Mouse (Mus musculus) frontal cortex, adult (tissue): ENCODE data around the gene Irf3.
A peak's percentile ranks its signal among the peaks of the same experiment; 100 is the strongest.

ENCODE experiments used
- ATAC-seq: cut with Nextera tagmentation; 2 replicates; pipeline ENCODE4 v1.9.2; 2017; ENCODE audit warnings: mild to moderate bottlenecking, moderate library complexity, mixed read lengths; ENCODE audit not compliant: low TSS enrichment

Gene Irf3

DNA sequence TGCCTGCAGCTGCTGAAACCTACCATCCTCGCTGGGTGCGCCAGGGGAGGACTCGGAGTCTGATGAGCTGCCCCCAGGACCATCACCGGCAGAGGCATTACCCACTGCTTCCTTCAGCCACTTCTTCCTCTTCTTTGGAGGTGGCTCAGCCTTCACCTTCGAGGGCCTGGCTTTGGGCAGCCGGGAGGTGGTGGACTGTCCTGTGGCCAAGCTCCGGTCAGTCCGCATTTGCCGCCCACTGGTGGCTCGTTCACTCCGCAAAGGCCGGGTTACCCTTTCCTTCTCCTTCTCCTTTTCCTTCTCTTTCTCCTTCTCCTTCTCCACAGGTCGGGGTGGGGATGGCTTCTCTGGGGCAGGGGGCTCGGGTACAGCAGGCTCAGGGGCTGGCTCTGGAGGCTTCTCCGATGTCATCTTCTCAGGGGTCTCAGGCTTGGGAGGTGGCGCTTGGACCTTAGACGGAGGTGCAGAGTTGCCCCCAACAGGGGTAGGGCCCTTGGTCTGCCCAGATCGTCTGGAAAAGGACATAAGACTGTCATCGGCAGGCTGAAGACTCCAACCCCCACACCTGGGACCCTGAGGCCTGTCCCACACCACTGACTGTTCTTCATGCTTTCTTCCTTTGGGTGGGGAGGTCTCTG lies 36.4 kb downstream of the Irf3 start:
- no peak for ATAC-seq

DNA sequence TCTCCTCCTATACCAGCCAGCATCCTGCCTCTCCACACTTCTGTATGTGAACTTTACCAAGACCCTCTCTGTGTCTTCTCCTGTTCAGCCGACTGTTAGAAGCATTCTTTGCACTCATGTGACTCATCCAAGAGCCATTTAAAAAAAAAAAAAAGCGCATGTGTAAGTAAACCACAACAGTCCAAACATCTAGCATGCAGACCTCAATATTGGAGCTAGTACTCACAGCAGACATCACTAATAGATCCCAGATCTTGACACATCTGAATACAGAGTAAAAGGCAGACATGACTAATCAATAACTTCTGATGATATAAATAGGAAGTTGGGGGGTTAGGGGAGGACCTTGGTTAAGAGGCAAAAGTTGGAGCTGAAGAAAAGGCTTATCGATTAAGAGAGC lies 38.2 kb downstream of the Irf3 start:
- no peak for ATAC-seq

DNA sequence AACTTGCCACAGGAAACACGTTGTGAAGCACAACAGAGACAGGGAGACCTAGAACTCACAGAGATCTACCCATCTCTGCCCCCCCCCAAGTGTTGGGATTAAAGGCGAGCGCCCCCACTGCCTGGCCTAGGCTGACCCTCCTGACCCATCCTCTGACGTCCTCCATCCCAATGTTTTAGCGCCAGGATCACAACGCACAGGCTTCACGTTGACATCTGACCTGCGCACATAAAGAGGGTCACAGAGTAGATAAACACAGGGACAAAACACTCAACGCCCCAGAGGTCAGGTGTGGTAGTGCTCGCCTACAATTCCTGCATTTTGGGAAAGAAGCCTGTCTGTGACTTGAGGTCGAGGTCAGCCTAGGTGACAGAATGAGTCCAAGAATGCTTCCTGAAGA lies 39.3 kb downstream of the Irf3 start:
- ATAC-seq, result no peak

DNA sequence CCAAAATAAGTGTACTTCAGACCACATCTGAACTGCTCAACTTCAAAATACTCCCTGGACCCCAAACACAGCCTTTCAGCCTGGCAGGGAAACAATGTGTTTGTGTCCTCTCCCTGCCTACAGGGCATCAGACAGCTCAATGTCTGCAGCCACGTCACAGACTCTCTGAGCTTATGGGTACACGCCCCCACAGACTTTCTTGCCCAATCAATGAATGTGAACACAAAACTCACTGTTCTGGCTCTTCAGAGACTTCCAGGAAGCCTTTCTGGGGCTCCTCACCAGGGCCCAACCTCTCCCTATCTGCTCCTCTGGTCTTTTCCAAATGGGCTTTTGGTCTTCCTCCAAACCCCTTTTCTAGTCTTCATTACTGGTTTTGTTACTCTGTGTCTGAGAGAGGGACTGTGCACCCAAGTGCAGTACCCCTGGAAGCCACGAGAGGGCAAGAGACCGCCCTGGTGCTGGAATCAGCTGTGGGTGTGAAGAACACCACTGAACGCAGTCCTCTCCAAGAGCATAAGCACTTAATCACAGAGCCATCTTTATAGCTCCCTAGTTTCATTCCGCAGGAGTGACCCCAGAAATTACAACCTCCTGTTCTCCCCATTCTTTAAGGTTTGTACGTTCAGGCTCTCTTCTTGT lies 40.4 kb downstream of the Irf3 start:
- no peak for ATAC-seq

DNA sequence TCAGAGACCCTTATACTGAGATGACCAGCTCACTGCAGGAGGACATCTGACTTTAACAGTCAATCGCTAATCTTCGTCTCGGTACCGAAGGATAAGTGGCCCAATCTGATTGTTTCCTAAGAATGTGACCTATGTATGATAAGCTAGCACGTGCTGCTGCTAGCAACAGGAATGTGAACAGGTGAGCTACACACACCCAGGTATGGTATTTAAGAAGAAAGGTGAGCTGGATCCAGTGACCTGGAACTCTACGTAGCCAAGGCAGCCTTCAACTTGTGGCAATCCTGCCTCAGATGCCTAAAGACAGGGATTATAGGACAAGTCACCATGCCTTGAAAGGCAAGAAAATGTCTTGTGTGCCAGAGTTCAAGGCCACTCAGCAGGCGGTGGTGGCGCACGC lies 41.0 kb downstream of the Irf3 start:
- ATAC-seq, result no peak

DNA sequence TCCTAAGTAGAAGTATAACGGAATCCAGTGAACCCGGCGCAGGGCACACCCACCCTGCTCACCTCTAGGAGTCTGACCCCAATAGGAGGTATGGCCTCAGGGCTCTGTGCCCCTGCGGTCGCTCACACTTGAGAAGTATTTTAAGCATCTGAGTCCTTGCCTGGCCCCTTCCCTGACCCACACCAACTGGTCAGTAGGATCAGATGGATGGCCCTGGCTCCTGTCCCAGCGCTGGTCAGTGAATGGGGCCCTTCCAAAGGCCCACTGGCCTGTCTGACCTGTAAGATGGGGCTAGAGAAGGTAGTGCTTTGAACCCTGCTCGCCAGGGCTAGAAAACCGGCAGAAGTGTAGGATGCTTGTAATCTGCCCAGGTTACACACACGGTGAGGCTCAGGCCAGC lies 43.4 kb downstream of the Irf3 start:
- ATAC-seq, result no peak

DNA sequence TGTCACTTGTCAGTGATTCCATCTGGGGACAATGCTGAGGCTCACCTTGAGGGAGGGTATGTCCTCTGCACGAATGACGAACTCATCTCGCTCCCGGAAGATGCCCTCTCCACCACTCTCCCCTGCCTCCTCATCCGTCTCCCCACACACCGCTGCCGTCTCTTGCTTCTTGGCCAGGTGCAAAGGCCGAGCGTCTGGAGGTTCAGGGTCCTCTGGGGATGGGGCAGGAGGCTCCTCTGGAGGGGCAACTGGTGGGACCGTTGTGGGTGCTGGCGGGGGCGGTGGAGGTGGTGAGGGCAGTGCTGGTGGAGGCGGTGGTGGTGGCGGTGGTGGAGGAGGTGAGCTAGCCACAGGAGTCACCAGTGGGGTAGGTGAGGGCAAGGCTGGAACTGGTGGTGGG lies 45.9 kb downstream of the Irf3 start:
- no peak for ATAC-seq

DNA sequence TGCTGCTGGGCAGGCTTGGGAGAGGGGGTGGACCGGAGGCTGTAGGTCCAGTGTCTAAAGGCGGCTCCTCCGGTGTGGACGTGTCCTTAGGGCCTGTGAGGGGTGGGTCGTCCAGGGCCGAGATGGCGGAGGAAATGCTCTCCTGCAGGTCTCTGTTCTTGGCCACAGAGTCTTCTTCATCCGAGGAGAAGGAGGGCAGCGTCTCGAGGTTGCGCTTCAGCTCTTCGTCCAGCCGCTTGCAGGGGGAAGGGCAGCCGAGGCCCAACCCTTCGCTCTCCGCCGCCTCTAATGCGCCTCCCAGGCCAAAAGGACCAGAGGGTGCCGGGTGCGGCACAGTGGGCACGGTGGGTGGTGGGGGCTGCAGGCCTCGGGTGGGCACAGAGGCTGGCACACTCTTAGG lies 48.3 kb downstream of the Irf3 start:
- no peak for ATAC-seq

DNA sequence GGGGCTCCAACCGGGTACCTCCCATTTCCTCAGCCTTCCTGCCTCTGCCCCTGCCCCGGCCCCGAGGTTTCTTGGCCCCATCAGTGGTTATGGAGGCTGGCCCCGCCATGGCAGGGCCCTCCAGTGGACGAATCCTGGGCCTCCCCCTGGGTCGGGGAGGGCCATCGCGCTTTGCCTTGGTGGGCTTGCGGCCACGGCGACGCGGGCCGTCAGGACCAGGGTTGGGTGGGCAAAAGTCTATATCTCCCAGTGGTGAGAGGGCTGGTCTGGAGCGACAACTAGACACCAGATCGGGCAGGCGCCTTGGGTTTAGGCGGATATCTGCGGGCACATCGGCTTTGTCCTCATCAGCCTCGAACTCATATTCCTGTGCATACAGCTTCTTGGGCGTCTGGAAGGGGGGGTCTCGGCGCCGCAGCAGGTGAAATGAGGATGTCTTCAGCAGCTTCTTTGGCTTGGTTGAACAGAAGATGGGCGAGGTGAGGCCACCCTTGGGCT lies 49.5 kb downstream of the Irf3 start:
- no peak for ATAC-seq

DNA sequence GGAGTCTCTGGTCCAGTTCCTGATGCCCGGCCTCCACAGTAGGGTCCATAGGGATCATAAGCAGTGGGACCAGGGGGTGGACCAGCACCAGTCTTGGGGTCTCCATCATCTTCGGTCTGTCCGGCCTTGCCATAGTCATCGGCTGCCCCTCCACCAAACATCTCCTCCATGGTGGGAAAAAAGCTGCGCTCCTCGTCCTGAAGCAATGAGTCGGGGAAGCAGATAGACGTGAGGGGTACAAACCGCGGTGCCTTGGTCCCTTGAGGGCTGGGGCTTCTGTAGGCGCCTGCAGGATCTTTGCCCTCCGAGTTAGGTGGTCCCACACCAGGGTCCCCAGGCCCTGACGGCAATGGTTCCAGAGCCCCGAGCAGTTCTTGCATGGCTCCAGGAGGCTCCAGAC lies 50.0 kb downstream of the Irf3 start:
- no peak for ATAC-seq

DNA sequence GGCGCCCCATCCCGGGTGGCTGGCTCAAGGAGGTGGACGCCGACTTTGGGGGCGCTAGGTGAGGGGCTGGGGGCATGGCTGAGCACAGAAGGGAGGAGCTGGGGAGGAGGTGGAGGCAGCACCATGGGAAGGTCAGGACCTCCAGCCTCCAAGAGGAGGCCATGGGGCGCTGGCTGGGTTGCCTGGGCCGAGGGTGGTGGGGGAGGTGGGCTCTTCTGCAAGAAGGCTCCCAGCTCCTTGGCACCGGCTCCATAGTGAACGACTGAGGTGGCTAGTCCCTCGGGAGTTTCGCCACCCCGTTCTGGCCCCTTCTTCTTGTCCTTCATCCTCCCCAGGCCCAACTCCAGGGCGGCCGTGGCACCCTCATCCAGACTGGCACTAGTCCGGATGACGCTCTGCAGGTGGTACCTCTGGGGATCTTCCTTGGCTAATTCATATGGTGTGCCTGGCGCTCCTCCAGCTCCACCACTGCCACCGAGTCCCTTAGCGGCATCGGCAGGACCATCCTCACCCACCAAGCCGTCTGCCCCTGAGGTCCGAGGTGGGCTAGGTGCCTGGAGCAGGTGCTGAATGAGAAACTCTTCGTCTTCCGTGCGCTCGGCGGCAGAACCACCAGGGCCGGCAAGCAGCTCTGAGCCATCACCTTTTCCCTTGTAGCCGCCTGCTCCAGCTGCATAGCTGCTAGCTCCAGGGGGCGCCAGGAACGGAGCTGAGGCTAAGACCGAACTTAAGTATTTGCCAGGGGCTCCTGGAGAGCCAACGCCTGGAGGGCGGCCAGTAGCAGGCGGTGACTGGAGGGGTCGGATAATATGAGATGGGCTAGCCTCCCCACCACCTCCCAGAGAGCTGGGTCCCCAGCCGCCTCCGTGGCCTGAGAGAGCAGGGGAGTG lies 50.8 kb downstream of the Irf3 start:
- ATAC-seq, result no peak

DNA sequence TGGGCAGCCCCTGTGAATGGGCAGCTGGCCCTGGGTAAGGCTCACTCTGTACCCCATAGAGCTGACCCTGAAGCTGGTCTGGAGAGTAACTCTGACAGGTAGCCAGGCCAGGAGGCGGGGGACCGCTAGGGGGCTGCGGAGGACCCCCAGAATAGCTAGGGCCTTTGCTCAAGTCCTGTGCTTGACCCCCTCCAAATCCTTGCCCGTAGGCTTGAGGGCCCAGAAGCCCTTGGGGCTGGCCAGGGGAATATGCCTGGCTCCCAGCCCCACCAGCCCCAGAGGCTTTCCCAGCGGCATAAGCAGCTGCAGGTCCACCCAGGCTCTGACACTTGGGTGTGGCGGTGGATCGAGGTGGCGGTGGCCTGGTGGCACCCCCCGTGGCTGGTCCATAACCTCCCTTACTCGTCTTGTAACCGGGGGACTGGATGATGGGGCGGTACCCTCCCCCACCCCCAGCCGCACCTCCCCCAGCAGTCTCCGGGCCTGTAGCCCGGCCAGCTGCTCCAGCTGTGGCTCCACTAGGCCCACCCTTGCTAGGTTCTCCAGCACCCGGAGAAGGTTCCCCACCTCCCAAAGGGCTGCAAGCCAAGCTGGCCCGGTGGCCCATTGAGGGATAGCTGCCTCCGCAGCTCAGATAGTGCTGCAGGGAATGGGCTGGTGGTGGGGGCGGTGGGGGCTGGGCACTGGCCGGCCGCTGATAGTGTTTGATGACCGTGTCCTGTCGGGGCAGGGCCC lies 51.6 kb downstream of the Irf3 start:
- ATAC-seq, result no peak

DNA sequence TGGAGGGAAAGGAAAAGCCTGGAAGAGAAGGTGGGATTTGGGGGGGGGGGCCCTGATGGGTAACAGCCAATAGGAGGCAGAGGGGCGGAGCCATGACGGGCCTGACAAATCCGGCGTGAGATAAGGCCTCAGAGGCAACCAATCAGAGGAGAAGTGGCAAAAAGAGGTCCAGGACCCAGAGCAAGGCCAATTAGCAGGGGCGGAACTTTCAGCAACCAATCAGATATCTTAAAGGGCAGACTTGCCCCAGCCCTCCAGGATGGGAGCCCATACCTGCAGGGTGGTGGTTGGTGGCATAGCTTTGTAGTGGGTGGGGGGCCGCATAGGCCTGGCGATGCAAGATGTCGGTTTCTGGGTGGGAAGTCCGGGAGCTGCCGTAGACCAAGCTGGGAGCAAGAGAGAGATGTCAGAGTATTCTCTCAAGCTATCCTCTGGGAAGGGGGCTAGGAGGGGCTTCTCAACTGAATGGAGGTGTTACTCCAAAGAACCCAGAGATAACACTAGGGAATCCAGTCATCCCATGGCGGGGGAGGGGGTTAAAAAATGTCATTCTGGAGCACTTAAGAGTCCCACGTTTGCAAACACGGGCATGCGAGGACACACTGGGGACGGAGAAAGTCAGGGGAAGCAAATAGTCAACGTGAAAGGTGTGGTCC lies 53.6 kb downstream of the Irf3 start:
- ATAC-seq, result peak; percentile 42

DNA sequence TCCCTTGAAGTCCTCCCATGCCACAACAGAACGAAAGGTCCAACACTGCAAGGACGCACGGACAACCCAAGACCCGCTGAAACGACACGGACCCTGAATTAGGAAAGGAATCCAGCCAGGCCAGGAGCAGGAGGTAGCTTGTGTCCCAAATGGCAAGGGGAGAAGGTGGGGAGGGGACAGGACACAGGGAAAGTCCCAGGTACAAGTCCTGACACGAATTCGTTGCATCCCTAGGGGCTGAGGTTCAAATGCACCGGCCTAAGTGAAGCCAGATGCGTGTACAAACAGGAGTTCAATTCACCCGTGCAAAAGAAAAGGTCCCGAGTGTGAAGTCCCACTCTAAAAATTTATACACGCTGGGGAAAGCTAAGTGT lies 54.1 kb downstream of the Irf3 start:
- no peak for ATAC-seq
